Mouse (Mus musculus): ENCODE measurements around the gene Zscan12. TPM values are rescaled to one million over a fixed set of nuclear protein-coding genes. Genes with fewer than 3 reads are reported as not detected.

Zscan12 gene
- polyA plus RNA-seq, 1 experiment, result 5.7 TPM

DNA sequence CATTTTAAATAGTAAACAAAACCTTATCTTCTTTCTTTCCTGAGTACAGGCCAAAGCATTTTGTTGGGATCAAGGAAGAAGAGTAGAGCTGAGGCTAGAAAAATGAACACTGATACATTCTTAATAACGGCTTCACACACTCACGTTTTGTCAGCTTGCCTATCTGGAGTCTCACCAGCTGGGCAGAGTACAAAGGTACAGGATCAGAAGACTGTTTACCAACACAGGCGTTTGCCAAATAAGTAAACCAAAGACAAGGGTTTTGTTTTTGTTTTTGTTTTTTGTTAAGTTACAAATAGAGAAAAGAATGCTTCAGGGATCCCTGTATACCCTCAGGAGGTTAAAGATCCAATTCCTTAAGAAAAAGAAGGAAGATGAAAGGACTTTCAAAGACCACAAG is 38.5 kb downstream of the Zscan12 start:
- H3K27ac ChIP-seq (ENCODE audit: insufficient read depth, low read length), result no peak overlapping the region
- TF ChIP-seq POLR2A (IDR thresholded peaks at IDR 0.05; ENCODE audit: extremely low read depth, insufficient read depth, low read length), result no peak
- TF ChIP-seq CTCF (IDR thresholded peaks at IDR 0.05; ENCODE audit: extremely low read depth, insufficient read depth, low read length), result no peak
- H3K4me1 ChIP-seq (ENCODE audit: control insufficient read depth, insufficient read depth, low read length), result peaks cover 6% of the 10 kb centered on the region
- H3K4me3 ChIP-seq (ENCODE audit: insufficient read depth, low read length), result peak overlapping the region; percentile 100; the same call in 1 of the 2 replicates

DNA sequence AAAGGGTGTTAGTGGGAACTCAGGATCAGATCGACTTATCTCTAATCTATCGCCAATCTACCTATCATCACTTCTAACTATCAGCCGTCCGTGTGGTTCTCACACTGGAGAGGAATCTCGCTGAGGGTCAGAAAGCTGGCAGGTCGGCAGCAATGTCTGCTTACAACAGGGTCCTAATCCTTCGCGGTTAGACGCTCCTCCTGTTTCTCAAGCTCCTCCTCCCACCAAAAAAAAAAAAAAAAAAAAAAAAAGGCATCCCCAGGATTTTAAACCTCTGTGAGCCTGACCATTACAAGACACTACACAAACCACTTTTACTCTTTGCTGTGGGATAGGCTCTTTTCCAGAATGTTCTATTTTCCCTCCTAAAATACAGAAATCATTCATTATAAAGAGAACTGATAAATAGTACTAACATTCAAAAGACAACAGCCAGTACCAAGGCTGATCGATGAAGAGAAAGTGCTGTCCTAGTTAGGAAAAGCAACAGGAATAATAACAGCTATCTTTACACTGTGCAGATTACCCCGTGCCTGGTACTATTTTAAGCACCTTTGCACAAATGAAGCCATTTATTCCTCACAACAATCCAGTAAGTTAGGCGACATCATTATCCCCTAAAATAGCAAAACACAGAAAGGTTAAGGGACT is 39.1 kb downstream of the Zscan12 start:
- 0 out of 2 replicates have a peak overlapping the region, but pooled peaks have one; percentile 59 for H3K27ac ChIP-seq (ENCODE audit: insufficient read depth, low read length)
- TF ChIP-seq CTCF (IDR thresholded peaks at IDR 0.05; ENCODE audit: extremely low read depth, insufficient read depth, low read length) (no peak), POLR2A (IDR thresholded peaks at IDR 0.05; ENCODE audit: extremely low read depth, insufficient read depth, low read length) (no peak)

DNA sequence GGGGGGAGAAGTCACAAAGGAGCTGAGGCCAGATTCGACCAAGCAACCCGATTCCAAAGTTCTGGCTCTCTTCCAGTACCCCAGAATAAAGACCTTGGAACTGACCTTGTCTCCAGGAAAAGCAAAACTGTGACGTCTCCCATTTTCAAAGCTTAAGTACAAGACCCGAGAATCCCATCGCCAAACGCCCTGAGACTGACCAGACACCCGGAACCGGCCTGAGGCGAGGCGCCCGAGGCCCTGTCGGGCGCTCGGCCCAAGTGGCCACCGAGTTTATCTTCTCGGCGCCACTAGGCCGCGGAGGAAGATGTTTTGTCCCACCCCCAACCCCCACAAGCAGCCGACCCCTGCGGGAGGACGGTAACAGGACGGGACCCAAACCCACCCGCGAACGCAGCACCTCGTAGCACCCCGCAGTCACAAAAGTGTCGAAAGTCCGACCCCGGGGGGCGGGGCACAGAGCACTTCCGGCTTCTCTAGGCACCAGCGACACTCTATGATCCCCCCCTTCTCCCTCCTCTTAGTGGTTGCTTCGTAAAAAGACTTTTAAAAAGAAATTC is 39.7 kb downstream of the Zscan12 start, which contains the start of gene Zkscan3:
TSS of gene Zkscan3 (minus strand) at position 469 of the 560 bp plus-strand sequence.
- peak; percentile 71; the same call in 1 of the 2 replicates for TF ChIP-seq POLR2A (IDR thresholded peaks at IDR 0.05; ENCODE audit: extremely low read depth, insufficient read depth, low read length)
- no peak for TF ChIP-seq CTCF (IDR thresholded peaks at IDR 0.05; ENCODE audit: extremely low read depth, insufficient read depth, low read length)
- Histone ChIP-seq H3K4me3 (ENCODE audit: insufficient read depth, low read length) (peak within 1 kb of the TSS; percentile 100), H3K27ac (ENCODE audit: insufficient read depth, low read length) (peak within 1 kb of the TSS; percentile 59), H3K4me1 (ENCODE audit: control insufficient read depth, insufficient read depth, low read length) (peaks cover 6% of the 10 kb centered on the region)

More for the DNA sequence above, 39.1 kb downstream of the Zscan12 start:
- Histone ChIP-seq H3K4me3 (ENCODE audit: insufficient read depth, low read length) (peak overlapping the region; percentile 100), H3K4me1 (ENCODE audit: control insufficient read depth, insufficient read depth, low read length) (peaks cover 6% of the 10 kb centered on the region)

DNA sequence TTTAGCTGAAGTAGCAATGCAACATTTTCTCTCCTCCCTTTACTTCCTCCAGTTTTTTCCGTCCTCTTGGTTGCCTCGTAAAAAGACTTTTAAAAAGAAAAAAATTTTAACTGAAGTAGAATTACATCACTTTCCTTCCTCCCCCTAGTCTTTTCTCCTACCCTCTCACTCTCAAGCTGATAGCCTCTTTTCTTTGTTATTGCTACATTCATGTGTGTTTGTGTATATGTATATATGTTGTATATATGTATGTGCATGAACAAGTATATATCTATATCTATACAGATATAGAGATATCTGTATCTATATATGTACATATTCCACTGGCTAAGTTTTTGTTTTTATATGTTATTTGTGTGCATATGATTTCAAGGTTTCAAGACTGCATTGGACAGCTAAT is 40.2 kb downstream of the Zscan12 start:
- TF ChIP-seq CTCF (IDR thresholded peaks at IDR 0.05; ENCODE audit: extremely low read depth, insufficient read depth, low read length) (no peak), POLR2A (IDR thresholded peaks at IDR 0.05; ENCODE audit: extremely low read depth, insufficient read depth, low read length) (no peak)

DNA sequence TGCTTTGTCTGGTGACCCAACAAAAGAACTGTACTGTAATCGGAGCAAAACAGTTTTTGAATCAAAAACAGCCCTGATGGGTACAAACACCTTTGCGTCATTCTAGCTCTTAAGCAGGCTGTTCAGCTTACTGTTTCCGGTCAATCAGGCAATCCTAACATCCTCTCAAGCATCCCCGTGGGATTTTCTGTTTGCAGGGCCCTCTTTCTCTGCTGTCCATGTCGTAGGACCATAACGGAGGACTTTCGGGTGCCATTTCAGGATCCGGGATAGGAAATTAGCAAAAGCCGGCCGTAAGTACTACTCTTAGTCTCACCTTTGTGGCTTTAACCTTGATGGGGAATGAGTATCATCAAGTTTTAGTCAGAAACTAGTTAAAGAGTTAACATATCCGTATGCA is 44.7 kb downstream of the Zscan12 start:
- H3K4me1 ChIP-seq (ENCODE audit: control insufficient read depth, insufficient read depth, low read length), result no peaks in the 10 kb centered on the region
- H3K27ac ChIP-seq (ENCODE audit: insufficient read depth, low read length), result no peak overlapping the region
- no peak overlapping the region for H3K4me3 ChIP-seq (ENCODE audit: insufficient read depth, low read length)
- TF ChIP-seq CTCF (IDR thresholded peaks at IDR 0.05; ENCODE audit: extremely low read depth, insufficient read depth, low read length) (no peak), POLR2A (IDR thresholded peaks at IDR 0.05; ENCODE audit: extremely low read depth, insufficient read depth, low read length) (no peak)

More for the DNA sequence above, 40.2 kb downstream of the Zscan12 start:
- peak overlapping the region; percentile 100; the same call in 1 of the 2 replicates for H3K4me3 ChIP-seq (ENCODE audit: insufficient read depth, low read length)
- no peak overlapping the region for H3K27ac ChIP-seq (ENCODE audit: insufficient read depth, low read length)
- peaks cover 6% of the 10 kb centered on the region for H3K4me1 ChIP-seq (ENCODE audit: control insufficient read depth, insufficient read depth, low read length)

DNA sequence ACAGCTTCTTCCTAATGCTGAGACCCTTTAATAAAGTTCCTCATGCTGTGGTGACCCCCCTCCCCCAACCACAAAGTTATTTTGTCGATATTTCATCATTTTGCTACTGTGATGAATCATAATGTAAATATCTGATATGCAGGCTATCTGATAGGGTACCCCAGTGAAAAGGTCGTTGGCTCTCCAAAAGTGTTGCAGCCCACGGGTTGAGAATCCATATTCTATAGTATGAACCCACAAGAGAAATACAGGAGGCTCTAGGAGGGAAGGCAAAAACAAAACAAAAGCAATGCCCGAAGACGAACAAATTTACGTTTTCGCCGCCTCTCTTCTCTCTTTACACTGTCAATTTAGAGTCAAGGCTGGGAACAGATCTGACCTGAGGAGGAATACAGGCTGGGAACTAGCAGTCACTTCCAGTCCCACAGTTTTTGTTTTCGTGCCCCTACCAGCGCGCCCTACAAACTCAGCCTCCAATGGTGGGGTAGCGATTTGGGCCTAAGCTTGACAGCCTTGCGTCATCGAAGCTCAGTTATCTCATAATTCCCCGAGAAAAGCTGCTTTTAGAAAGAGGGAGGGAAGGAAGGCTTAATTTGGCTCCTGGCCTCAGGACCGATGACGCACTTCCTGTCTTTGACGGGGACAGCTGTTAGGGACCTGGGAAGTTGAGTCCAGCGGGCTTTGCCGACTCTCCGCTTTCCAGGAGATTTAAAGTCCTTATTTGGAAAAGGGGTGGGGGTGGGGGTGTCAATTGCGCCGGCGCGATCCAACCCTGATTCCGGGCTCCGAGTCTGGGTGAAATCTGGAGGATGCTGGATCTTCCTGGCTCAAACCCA is 45.6 kb downstream of the Zscan12 start:
- TF ChIP-seq POLR2A (IDR thresholded peaks at IDR 0.05; ENCODE audit: extremely low read depth, insufficient read depth, low read length), result peak; percentile 61
- TF ChIP-seq CTCF (IDR thresholded peaks at IDR 0.05; ENCODE audit: extremely low read depth, insufficient read depth, low read length), result no peak
- Histone ChIP-seq H3K4me3 (ENCODE audit: insufficient read depth, low read length) (peak overlapping the region; percentile 53), H3K27ac (ENCODE audit: insufficient read depth, low read length) (peak overlapping the region; percentile 65), H3K4me1 (ENCODE audit: control insufficient read depth, insufficient read depth, low read length) (no peaks in the 10 kb centered on the region)

DNA sequence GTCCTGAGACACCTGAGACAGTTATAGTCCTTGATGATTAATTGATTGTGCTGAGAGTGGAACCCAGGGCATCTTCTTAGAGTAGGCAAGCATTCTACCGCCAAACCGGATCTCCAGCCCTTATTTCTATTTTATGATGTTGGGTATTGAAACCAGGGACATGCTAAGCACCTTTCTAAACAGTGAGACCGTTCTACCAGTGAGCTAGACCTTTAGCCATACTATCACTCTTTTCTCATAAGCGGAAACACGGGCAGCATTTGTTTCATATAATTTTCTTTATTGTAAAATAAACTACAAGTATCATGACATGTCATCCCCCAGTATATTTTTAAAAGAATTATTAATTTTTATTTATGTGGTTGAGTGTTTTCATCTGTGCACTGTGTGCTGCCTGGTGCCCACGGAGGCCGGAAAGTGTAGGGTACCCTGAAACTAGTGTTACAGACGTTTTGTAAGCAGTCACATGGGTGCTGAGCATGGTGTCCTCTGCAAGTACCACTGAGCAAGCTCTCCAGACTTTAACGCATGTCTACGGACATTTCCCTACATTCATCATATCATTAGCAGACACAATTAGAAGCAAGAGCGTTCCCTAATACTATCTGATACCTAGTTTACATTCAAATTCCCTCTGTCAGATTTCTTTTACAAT is 46.3 kb downstream of the Zscan12 start:
- no peak; the same call in 1 of the 2 replicates for TF ChIP-seq POLR2A (IDR thresholded peaks at IDR 0.05; ENCODE audit: extremely low read depth, insufficient read depth, low read length)
- TF ChIP-seq CTCF (IDR thresholded peaks at IDR 0.05; ENCODE audit: extremely low read depth, insufficient read depth, low read length), result no peak
- Histone ChIP-seq H3K27ac (ENCODE audit: insufficient read depth, low read length) (no peak overlapping the region), H3K4me3 (ENCODE audit: insufficient read depth, low read length) (peak overlapping the region; percentile 53), H3K4me1 (ENCODE audit: control insufficient read depth, insufficient read depth, low read length) (no peaks in the 10 kb centered on the region)

DNA sequence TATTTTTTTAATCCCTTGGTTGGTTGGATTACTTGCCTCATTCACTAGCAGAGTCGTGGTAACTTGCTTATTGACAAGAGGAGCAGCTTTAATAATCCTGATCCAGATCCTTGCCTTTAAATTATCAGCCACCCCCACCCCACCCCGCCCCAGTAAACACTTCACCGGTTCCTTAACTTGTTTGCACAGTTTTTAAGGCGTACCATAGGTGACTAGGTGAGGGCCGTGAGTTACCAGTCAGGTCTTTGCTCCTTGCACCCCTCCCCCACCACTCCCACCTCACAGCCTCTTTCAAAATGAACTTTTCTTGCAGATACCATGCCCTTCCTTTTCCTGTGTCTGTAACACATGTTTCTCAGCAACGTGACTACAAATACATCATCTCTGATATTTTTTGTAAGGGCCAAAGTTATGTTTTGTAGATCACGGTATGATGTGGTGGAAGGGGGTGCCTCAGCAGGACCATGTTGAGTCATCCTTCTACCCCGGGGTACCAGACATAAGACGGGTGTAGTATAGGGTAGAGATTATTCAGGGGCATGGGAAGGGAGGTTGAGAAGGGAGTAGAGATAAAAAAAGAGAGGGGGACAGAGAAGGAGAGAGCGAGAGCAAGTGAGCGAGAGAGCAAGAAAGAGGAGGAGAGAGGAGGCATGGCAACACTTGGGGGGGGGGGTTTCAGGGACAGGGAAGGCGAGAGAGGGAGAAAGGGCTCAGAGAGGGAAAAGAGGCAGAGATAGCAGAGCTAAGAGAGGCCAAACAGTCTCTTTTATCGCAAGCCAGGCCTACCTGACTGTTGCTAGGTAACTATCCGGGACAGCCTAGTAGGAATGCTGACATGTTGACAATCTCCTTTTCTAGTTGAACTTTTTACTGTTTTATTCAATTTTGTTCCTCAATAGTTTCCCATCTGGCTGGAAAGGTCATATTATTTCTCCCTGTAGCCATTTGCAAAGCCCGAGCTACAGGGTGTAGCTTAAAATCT is 51.9 kb downstream of the Zscan12 start:
- Histone ChIP-seq H3K4me1 (ENCODE audit: control insufficient read depth, insufficient read depth, low read length) (0 out of 2 replicates have a peak, but pooled peaks cover 2% of the 10 kb centered on the region), H3K27ac (ENCODE audit: insufficient read depth, low read length) (no peak overlapping the region), H3K4me3 (ENCODE audit: insufficient read depth, low read length) (no peak overlapping the region)
- TF ChIP-seq POLR2A (IDR thresholded peaks at IDR 0.05; ENCODE audit: extremely low read depth, insufficient read depth, low read length) (no peak), CTCF (IDR thresholded peaks at IDR 0.05; ENCODE audit: extremely low read depth, insufficient read depth, low read length) (no peak)
